Mouse (Mus musculus) cerebellum, adult 2 months (tissue): ENCODE measurements around the gene Mapk8ip1.

Source experiments
- CTCF ChIP-seq: fragments of 200-500 bp; IDR thresholded peaks from 2 replicates; pipeline ENCODE4 v1.5.1; 2011; ENCODE audit warnings: low read depth, mild to moderate bottlenecking, control low read depth, low read length, moderate library complexity, borderline replicate concordance; ENCODE audit not compliant: insufficient read depth
- POLR2A ChIP-seq: fragments of 200-500 bp; IDR thresholded peaks from 2 replicates; pipeline ENCODE4 v1.6.1; 2011; ENCODE audit warnings: low read length, control low read depth, borderline replicate concordance; ENCODE audit not compliant: insufficient read depth

GRCm38 (mm10) chr2:92392318-92393264 is 8.5 kb downstream of the Mapk8ip1 start:
- TF ChIP-seq POLR2A (no peak), CTCF (no peak)
